Mouse (Mus musculus): ENCODE data around the gene Parp8. TPM values are rescaled to one million over a fixed set of nuclear protein-coding genes. Genes with fewer than 3 reads are reported as not detected.

The Parp8 gene
- total RNA-seq, 2 experiments from 2014 or later: 14.7 to 16.9 TPM

- ATAC-seq (replicated peaks; ENCODE audit: low FRiP score, poor library complexity, severe bottlenecking): no peak
Measured at GRCm38 (mm10) chr13:117023346-117024050, 1.8 kb downstream of the Parp8 start.

- no peak for ATAC-seq (replicated peaks; ENCODE audit: low FRiP score, poor library complexity, severe bottlenecking)
Measured at GRCm38 (mm10) chr13:117020631-117021030, 4.7 kb downstream of the Parp8 start.

- no peak for ATAC-seq (replicated peaks; ENCODE audit: low FRiP score, poor library complexity, severe bottlenecking)
Measured at GRCm38 (mm10) chr13:117018676-117019075, 6.7 kb downstream of the Parp8 start.

DNA sequence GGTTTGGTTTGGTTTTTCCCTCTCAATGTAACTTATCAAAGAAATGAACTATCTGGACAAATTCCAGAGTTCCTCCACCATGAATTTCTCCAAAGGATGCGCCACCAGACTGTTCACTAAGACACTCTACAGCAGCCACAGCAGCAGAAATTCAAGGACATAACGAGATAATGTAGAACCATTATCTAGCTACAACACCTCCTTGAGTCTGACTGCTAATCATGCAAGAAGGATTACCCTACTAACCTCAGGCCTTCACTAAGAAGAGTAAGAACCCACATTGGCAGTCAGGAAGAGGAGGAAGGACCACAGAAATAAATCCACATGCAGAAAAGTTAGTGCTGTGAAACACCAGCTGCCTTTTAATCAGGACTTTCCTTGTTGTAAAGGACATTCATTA, 11.8 kb downstream of the Parp8 start:
- ATAC-seq (replicated peaks; ENCODE audit: low FRiP score, poor library complexity, severe bottlenecking): no peak

GRCm38 (mm10) chr13:117012031-117012430, 13.3 kb downstream of the Parp8 start:
- no peak for ATAC-seq (replicated peaks; ENCODE audit: low FRiP score, poor library complexity, severe bottlenecking)

GRCm38 (mm10) chr13:117010143-117010542, 15.2 kb downstream of the Parp8 start:
- no peak for ATAC-seq (replicated peaks; ENCODE audit: low FRiP score, poor library complexity, severe bottlenecking)

- ATAC-seq (replicated peaks; ENCODE audit: low FRiP score, poor library complexity, severe bottlenecking): no peak
Measured at GRCm38 (mm10) chr13:117008021-117009015, 17.0 kb downstream of the Parp8 start.

DNA sequence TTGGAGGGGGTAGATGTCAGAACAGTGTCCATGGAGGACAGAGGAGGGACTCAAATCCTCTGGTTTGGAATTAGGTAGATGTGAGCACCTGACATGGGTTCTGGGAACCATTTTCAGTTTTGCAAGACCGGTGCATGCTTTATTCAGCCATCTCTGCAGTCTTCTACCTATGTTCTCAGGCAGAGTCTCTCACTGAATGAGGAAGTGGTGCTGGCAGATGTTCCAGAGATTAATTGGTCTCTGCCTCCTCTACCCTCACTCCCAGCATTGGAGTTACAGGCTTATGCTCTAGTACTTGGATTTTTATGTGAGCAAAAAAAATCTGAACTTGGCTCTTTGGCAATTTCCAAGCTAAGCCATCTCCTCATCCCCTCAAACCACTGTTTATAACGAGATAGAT, 17.8 kb downstream of the Parp8 start:
- no peak for ATAC-seq (replicated peaks; ENCODE audit: low FRiP score, poor library complexity, severe bottlenecking)

- no peak for ATAC-seq (replicated peaks; ENCODE audit: low FRiP score, poor library complexity, severe bottlenecking)
Measured at GRCm38 (mm10) chr13:117006638-117007037, 18.7 kb downstream of the Parp8 start.

DNA sequence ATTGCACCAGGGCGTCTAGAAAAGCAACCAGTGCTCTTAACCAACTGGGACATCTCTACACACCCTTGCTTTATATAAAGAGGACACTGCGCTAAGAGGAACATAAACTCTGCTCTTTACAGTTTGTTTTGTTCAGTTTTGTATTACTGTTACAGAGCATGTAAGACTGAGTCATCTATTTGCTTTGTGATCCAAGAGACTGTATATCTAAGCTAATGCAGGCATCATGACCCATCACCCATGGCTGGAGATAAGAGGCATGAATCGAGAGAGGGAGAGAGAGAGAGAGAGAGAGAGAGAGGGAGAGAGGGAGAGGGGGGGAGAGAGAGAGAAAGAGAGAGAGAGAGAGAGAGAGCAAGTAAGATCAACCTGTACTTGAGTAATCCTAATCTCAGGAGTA, 24.8 kb downstream of the Parp8 start:
- no peak for ATAC-seq (replicated peaks; ENCODE audit: low FRiP score, poor library complexity, severe bottlenecking)

GRCm38 (mm10) chr13:116991560-116991959, 33.8 kb downstream of the Parp8 start:
- ATAC-seq (replicated peaks; ENCODE audit: low FRiP score, poor library complexity, severe bottlenecking): no peak

- ATAC-seq (replicated peaks; ENCODE audit: low FRiP score, poor library complexity, severe bottlenecking): no peak
Measured at GRCm38 (mm10) chr13:116990327-116990726, 35.0 kb downstream of the Parp8 start.

GRCm38 (mm10) chr13:116988706-116989105, 36.6 kb downstream of the Parp8 start:
- ATAC-seq (replicated peaks; ENCODE audit: low FRiP score, poor library complexity, severe bottlenecking): no peak

GRCm38 (mm10) chr13:116988208-116988607, 37.1 kb downstream of the Parp8 start:
- no peak for ATAC-seq (replicated peaks; ENCODE audit: low FRiP score, poor library complexity, severe bottlenecking)

- no peak for ATAC-seq (replicated peaks; ENCODE audit: low FRiP score, poor library complexity, severe bottlenecking)
Measured at GRCm38 (mm10) chr13:116987284-116987683, 38.1 kb downstream of the Parp8 start.

DNA sequence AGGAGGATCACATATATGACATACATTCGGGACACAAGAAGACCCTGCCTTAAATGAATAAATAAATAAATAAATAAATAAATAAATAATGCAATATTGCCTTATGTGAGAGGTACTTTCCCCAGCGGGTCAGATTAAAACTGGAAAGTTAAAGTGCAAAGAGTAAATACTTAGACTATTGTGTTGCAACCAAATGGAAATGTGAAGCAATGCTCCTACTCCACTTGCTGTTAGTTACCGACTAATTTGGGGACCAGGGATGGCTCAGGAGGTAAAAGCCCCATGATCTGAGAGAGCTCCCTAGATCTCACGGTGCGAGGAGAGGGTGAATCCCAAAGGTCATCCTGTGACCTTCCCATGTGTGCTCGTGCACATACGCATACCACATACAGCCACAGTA, 38.7 kb downstream of the Parp8 start:
- no peak for ATAC-seq (replicated peaks; ENCODE audit: low FRiP score, poor library complexity, severe bottlenecking)

DNA sequence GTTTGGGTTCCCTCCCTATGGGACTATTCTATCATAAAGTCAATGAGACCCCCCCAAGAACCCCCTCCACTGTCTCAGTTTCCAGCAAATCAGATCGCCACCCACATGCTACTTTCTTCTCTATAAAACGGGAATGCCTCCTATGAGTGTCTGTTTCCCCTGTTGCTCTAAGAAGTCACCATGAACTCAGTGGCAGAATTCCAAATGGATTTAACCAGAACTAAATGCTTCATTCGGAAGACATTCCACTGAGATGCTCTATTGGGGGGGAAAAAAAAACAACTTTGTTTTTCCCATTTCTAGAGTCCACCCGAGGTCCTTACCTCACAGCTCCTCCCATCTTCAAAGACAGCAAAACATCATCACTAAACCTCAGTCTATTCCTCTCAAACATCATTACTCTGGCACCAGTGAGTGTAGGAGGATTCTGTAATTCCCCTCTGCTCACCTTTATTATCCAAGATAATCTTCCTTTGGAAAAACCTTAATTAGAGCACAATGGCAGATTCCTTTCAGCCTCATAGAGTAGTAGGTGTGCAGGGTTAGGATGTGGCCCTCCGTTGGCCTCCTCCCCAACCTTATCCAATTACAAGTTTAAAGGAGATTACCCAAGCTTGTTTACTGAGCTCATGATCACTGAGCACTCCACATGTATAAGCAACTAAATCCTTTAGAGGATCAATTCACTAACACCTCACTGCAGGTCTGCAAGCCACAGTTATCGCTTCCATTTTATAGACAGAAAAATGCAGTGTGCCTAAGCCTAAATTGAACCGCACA, 51.1 kb downstream of the Parp8 start:
- no peak for ATAC-seq (replicated peaks; ENCODE audit: low FRiP score, poor library complexity, severe bottlenecking)

DNA sequence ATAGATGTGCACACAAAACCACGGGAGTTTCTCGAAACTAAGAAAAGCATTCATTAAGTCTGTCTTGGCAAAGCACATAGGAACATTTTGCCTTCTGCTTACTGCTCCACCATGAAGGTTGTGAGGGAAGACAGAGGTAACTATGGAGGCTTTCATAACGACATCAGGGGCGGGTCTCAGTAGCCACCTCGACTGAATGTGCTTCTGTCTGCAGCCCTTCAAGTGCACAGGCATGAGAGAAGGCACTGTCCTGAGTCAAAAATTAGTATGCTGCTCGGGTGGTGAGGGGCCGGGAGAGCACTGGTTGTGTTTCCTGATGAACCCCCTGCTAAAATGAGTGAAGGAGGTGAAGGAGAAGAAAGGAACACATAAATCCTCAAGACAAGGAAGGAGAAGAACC, 51.8 kb downstream of the Parp8 start:
- ATAC-seq (replicated peaks; ENCODE audit: low FRiP score, poor library complexity, severe bottlenecking): no peak

GRCm38 (mm10) chr13:116972036-116972611, 53.2 kb downstream of the Parp8 start:
- no peak for ATAC-seq (replicated peaks; ENCODE audit: low FRiP score, poor library complexity, severe bottlenecking)
